Mouse (Mus musculus) c-Kit-positive CD71-negative TER-119-negative erythroid progenitor cells, embryonic 14.5 days (primary cell): ENCODE measurements around the gene Slco3a1.

Experiments used
- DNase-seq: peaks from one replicate; pipeline ENCODE4 v3.0.0-alpha.2; 2013; ENCODE audit warnings: low read depth

The Slco3a1 gene

GRCm38 (mm10) chr7:74486083-74486482 lies 68.5 kb downstream of the Slco3a1 start:
- DNase-seq, result no peak

- DNase-seq, result no peak
These were observed 68.9 kb downstream of the Slco3a1 start for GRCm38 (mm10) chr7:74485669-74486068.

GRCm38 (mm10) chr7:74484024-74484385 lies 70.6 kb downstream of the Slco3a1 start:
- no peak for DNase-seq

GRCm38 (mm10) chr7:74483294-74484023 lies 71.1 kb downstream of the Slco3a1 start:
- DNase-seq, result no peak

GRCm38 (mm10) chr7:74471740-74472139 lies 82.8 kb downstream of the Slco3a1 start:
- no peak for DNase-seq

- DNase-seq, result no peak
These were observed 87.7 kb downstream of the Slco3a1 start for GRCm38 (mm10) chr7:74466886-74467285.

GRCm38 (mm10) chr7:74464638-74465037 lies 89.9 kb downstream of the Slco3a1 start:
- no peak for DNase-seq

- DNase-seq, result no peak
These were observed 92.1 kb downstream of the Slco3a1 start for GRCm38 (mm10) chr7:74462451-74462850.

- DNase-seq, result no peak
These were observed 92.8 kb downstream of the Slco3a1 start for GRCm38 (mm10) chr7:74461736-74462135.

- no peak for DNase-seq
These were observed 93.4 kb downstream of the Slco3a1 start for GRCm38 (mm10) chr7:74461146-74461545.

GRCm38 (mm10) chr7:74459812-74460211 lies 94.8 kb downstream of the Slco3a1 start:
- no peak for DNase-seq

GRCm38 (mm10) chr7:74459277-74459676 lies 95.3 kb downstream of the Slco3a1 start:
- no peak for DNase-seq

- DNase-seq, result no peak
These were observed 95.9 kb downstream of the Slco3a1 start for GRCm38 (mm10) chr7:74458475-74459221.

- DNase-seq, result no peak
These were observed 97.1 kb downstream of the Slco3a1 start for GRCm38 (mm10) chr7:74457347-74457975.

GRCm38 (mm10) chr7:74456781-74457180 lies 97.8 kb downstream of the Slco3a1 start:
- no peak for DNase-seq

GRCm38 (mm10) chr7:74451047-74451446 lies 103.5 kb downstream of the Slco3a1 start:
- no peak for DNase-seq

GRCm38 (mm10) chr7:74449802-74450201 lies 104.8 kb downstream of the Slco3a1 start:
- no peak for DNase-seq

- DNase-seq, result no peak
These were observed 106.8 kb downstream of the Slco3a1 start for GRCm38 (mm10) chr7:74447781-74448180.

- no peak for DNase-seq
These were observed 109.4 kb downstream of the Slco3a1 start for GRCm38 (mm10) chr7:74445148-74445547.

- no peak for DNase-seq
These were observed 112.2 kb downstream of the Slco3a1 start for GRCm38 (mm10) chr7:74442380-74442779.

GRCm38 (mm10) chr7:74437534-74437933 lies 117.0 kb downstream of the Slco3a1 start:
- DNase-seq, result no peak

- no peak for DNase-seq
These were observed 117.9 kb downstream of the Slco3a1 start for GRCm38 (mm10) chr7:74436642-74437041.

GRCm38 (mm10) chr7:74432950-74433349 lies 121.6 kb downstream of the Slco3a1 start:
- DNase-seq, result no peak
